Mouse (Mus musculus): ENCODE measurements at regions not wholly inside any gene's neighbourhood (a gene's known extent, or its start where the extent isn't known, plus 50 kb on each side); places are given as distances from the start of the nearest gene placed in this dataset.
"Not testable (repeated sequence)": the region's sequence is repeated elsewhere in the genome, so short reads cannot be mapped to it uniquely, and the experiment has no call there.

DNA sequence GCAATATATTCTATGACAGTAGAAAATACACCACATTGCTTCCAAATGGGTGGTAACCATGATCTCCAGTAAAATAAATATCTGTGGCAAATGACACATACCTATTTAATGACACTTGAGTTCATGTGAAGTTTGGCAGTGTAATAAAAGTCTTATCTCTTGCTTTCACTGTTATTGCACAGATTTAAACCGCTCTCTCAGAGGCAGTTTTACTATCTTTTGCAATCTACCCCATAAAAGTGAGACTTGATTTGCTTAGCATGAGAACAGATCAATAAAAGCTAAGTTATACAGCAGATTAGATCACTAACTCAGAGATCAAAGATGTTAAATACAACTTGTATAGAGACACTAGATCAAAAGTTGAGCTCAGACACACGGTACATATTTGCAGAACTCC is 510.2 kb downstream of the Isl1 start:
- Histone ChIP-seq H3K4me1 (no peaks in the 10 kb centered on the region), H3K4me2 (replicated peaks) (no peak overlapping the region), H3K27ac (replicated peaks) (no peak overlapping the region), H3K36me3 (no peaks in the 10 kb centered on the region), H3K27me3 (no peaks in the 10 kb centered on the region), H3K9me3 (replicated peaks) (no peaks in the 10 kb centered on the region), H3K9ac (no peak overlapping the region), H3K4me3 (replicated peaks) (no peak overlapping the region)
- WGBS: 51% methylated on average over 2 of the region's 2 CpGs
- ATAC-seq (ENCODE audit: insufficient number of reproducible peaks, low FRiP score, low TSS enrichment, low read depth): no peak

GRCm38 (mm10) chr13:115751271-115751670 is 558.2 kb downstream of the Isl1 start:
- 35% methylated on average over 7 of the region's 7 CpGs for WGBS
- Histone ChIP-seq H3K4me3 (replicated peaks) (no peak overlapping the region), H3K4me1 (no peaks in the 10 kb centered on the region), H3K27ac (replicated peaks) (no peak overlapping the region), H3K27me3 (no peaks in the 10 kb centered on the region), H3K4me2 (replicated peaks) (no peak overlapping the region), H3K36me3 (no peaks in the 10 kb centered on the region), H3K9me3 (replicated peaks) (no peaks in the 10 kb centered on the region), H3K9ac (no peak overlapping the region)
- no peak for ATAC-seq (ENCODE audit: insufficient number of reproducible peaks, low FRiP score, low TSS enrichment, low read depth)

DNA sequence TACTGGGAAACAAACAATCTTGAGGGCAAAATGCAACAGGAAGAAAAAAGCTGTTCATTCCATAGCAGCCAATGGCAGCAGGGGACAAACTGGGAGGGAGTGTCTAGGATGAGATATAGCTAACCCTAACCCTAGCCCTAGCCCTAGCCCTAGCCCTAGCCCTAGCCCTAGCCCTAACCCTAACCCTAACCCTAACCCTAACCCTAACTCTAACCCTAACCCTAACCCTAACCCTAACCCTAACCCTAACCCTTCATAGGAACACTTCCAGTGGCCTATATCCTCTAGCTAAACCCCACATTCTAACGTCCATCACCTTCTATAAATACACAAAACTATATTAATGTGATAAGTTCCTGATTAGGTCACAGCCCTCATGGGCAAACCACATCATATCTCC is 567.4 kb downstream of the Isl1 start:
- H3K9ac ChIP-seq; H3K4me3 ChIP-seq (replicated peaks); H3K27ac ChIP-seq (replicated peaks); H3K36me3 ChIP-seq; H3K4me2 ChIP-seq (replicated peaks); ATAC-seq (ENCODE audit: insufficient number of reproducible peaks, low FRiP score, low TSS enrichment, low read depth); H3K9me3 ChIP-seq (replicated peaks); H3K4me1 ChIP-seq; H3K27me3 ChIP-seq: not testable (repeated sequence)
- WGBS: 78% methylated on average over 1 of the region's 1 CpGs

DNA sequence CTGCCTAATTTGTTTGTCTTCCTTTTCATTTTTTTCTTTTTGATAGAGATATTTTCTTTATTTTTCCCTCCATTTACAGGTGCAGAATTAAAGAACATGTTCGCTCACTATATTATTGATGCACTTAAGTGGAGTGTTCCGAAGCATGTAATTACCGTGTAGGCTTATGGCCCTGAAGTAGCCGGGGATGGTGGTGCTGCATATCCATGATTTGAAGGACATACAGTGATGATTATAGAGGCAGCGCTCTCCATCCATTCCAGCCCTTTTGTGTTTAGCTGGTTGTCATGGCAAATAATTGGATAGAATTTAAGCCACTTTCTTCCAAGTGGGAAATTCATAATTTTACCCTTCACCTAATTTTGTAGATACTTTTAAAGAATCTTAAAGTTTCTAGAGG is 581.5 kb downstream of the Isl1 start:
- no peak for ATAC-seq (ENCODE audit: insufficient number of reproducible peaks, low FRiP score, low TSS enrichment, low read depth)
- no peak overlapping the region for H3K9ac ChIP-seq
- H3K9me3 ChIP-seq (replicated peaks): no peaks in the 10 kb centered on the region
- H3K27ac ChIP-seq (replicated peaks): no peak overlapping the region
- no peaks in the 10 kb centered on the region for H3K36me3 ChIP-seq
- H3K4me2 ChIP-seq (replicated peaks): no peak overlapping the region
- H3K4me1 ChIP-seq: no peaks in the 10 kb centered on the region
- H3K27me3 ChIP-seq: no peaks in the 10 kb centered on the region
- 70% methylated on average over 5 of the region's 5 CpGs for WGBS
- no peak overlapping the region for H3K4me3 ChIP-seq (replicated peaks)

DNA sequence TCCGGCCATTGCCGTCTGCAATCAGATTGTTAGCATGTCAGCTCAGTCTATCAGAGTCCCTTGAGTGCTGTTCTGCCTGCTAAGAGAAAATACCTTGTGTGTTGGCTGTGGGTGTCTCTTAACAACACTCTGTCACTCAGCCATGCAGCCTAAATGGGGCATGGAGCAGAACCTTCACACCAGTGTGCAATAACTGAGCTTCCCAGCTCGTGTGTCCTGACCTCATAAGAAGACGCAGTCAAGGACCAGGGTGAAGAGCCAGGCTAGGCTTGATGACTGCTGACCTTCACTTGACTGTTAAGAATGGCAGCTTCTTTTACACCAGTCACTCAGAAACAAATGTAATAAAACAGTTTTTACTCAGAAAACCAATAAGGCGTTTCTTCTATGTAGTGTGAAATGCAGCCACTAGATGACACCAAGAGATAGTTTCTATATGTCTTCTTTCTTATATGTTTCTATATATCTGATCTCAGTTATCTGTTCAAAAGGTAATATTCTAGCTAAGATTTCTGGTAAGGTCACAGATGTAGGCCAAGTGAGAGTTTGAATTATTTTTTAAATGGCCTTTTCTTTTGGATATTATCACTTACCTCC is 584.0 kb downstream of the Isl1 start:
- H3K4me1 ChIP-seq: no peaks in the 10 kb centered on the region
- 58% methylated on average over 5 of the region's 5 CpGs for WGBS
- no peak overlapping the region for H3K4me3 ChIP-seq (replicated peaks)
- no peak overlapping the region for H3K4me2 ChIP-seq (replicated peaks)
- no peak overlapping the region for H3K9ac ChIP-seq
- no peaks in the 10 kb centered on the region for H3K36me3 ChIP-seq
- ATAC-seq (ENCODE audit: insufficient number of reproducible peaks, low FRiP score, low TSS enrichment, low read depth): no peak
- no peaks in the 10 kb centered on the region for H3K27me3 ChIP-seq
- no peak overlapping the region for H3K27ac ChIP-seq (replicated peaks)
- no peaks in the 10 kb centered on the region for H3K9me3 ChIP-seq (replicated peaks)

DNA sequence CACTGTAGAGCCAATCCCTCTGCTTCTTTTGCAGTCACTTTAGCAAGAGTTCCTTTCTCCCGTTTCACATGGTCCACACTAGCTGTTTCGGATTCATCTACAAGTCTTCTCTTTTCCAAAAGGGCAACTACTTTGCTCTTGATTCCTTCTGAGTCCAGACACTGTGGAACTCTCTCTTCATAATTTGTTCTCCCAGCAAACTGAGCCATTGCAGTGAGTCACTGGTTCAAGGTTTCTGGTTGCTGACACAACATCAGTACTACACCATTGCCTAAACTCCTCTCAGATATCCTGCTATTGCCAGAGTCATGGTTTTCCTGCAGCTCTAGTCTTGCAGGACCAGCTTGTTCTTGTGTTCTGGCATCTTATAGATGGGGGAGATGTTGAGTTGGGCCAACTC is 590.2 kb downstream of the Isl1 start:
- Histone ChIP-seq H3K27me3 (no peaks in the 10 kb centered on the region), H3K9ac (no peak overlapping the region), H3K27ac (replicated peaks) (no peak overlapping the region), H3K4me1 (no peaks in the 10 kb centered on the region), H3K36me3 (no peaks in the 10 kb centered on the region), H3K9me3 (replicated peaks) (no peaks in the 10 kb centered on the region), H3K4me2 (replicated peaks) (no peak overlapping the region), H3K4me3 (replicated peaks) (no peak overlapping the region)
- ATAC-seq (ENCODE audit: insufficient number of reproducible peaks, low FRiP score, low TSS enrichment, low read depth): no peak
- 87% methylated on average over 2 of the region's 2 CpGs for WGBS

- WGBS: 44% methylated on average over 5 of the region's 5 CpGs
- no peak for ATAC-seq (ENCODE audit: insufficient number of reproducible peaks, low FRiP score, low TSS enrichment, low read depth)
- Histone ChIP-seq H3K27me3 (no peaks in the 10 kb centered on the region), H3K9ac (no peak overlapping the region), H3K4me2 (replicated peaks) (no peak overlapping the region), H3K36me3 (no peaks in the 10 kb centered on the region), H3K4me1 (no peaks in the 10 kb centered on the region), H3K27ac (replicated peaks) (no peak overlapping the region), H3K9me3 (replicated peaks) (no peaks in the 10 kb centered on the region), H3K4me3 (replicated peaks) (no peak overlapping the region)
Measured at GRCm38 (mm10) chr13:115718859-115719258, 590.6 kb downstream of the Isl1 start.

GRCm38 (mm10) chr13:115696197-115696596 is 594.4 kb upstream of the Itga1 start:
- Histone ChIP-seq H3K4me1 (no peaks in the 10 kb centered on the region), H3K27ac (replicated peaks) (no peak overlapping the region), H3K36me3 (no peaks in the 10 kb centered on the region), H3K9ac (no peak overlapping the region), H3K4me3 (replicated peaks) (no peak overlapping the region), H3K4me2 (replicated peaks) (no peak overlapping the region), H3K27me3 (no peaks in the 10 kb centered on the region), H3K9me3 (replicated peaks) (no peaks in the 10 kb centered on the region)
- 21% methylated on average over 2 of the region's 2 CpGs for WGBS
- no peak for ATAC-seq (ENCODE audit: insufficient number of reproducible peaks, low FRiP score, low TSS enrichment, low read depth)

- Histone ChIP-seq H3K9me3 (replicated peaks) (no peaks in the 10 kb centered on the region), H3K4me1 (no peaks in the 10 kb centered on the region), H3K4me2 (replicated peaks) (no peak overlapping the region), H3K36me3 (no peaks in the 10 kb centered on the region), H3K9ac (no peak overlapping the region), H3K27me3 (no peaks in the 10 kb centered on the region), H3K27ac (replicated peaks) (no peak overlapping the region), H3K4me3 (replicated peaks) (no peak overlapping the region)
- ATAC-seq (ENCODE audit: insufficient number of reproducible peaks, low FRiP score, low TSS enrichment, low read depth): no peak
- 20% methylated on average over 4 of the region's 4 CpGs for WGBS
Measured at GRCm38 (mm10) chr13:115687426-115687825, 585.7 kb upstream of the Itga1 start.

DNA sequence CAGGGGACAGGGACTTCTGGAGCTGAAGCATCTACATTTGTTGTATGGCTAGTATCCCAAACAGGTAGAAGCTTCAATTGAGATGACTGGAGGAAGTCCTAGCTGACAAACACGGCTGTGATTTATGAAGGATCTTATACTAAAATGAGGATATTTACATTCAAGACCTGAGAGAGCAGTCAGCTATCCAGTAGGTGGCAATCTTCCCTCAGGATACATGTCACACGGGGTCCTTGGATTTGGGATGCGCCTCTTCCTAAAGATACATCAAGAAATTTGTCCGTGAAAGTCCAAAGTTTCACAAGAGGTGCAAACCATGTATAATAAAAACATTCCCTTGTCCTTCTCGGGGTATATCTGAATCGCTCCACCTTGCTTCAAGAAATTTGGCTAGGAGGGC is 577.8 kb upstream of the Itga1 start:
- Histone ChIP-seq H3K9me3 (replicated peaks) (no peaks in the 10 kb centered on the region), H3K4me3 (replicated peaks) (no peak overlapping the region), H3K4me1 (no peaks in the 10 kb centered on the region), H3K4me2 (replicated peaks) (no peak overlapping the region), H3K36me3 (no peaks in the 10 kb centered on the region), H3K27ac (replicated peaks) (no peak overlapping the region), H3K9ac (no peak overlapping the region), H3K27me3 (no peaks in the 10 kb centered on the region)
- no peak for ATAC-seq (ENCODE audit: insufficient number of reproducible peaks, low FRiP score, low TSS enrichment, low read depth)
- 31% methylated on average over 6 of the region's 6 CpGs for WGBS

DNA sequence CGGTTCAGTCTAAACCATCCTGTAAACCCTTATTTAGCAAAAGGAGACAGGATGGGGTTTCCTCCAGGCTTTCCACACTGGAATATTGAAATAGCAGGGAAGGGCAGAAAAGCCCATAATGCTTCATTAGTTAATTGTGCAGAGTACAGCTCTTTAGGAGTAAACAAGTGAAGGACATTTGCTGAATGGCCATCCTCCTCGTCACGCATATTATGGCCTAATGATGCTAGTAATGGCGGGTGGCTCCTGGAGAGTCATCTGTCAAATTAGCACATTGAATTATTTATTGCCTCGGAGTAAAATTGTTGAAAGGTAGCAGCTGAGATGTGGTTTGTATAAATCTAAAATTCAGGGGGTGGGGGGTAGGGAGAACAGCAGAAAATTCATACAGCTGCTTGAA is 575.1 kb upstream of the Itga1 start:
- Histone ChIP-seq H3K4me2 (replicated peaks) (no peak overlapping the region), H3K4me3 (replicated peaks) (no peak overlapping the region), H3K9ac (no peak overlapping the region), H3K27me3 (no peaks in the 10 kb centered on the region), H3K36me3 (no peaks in the 10 kb centered on the region), H3K27ac (replicated peaks) (no peak overlapping the region), H3K4me1 (no peaks in the 10 kb centered on the region), H3K9me3 (replicated peaks) (no peaks in the 10 kb centered on the region)
- ATAC-seq (ENCODE audit: insufficient number of reproducible peaks, low FRiP score, low TSS enrichment, low read depth): no peak
- 60% methylated on average over 5 of the region's 5 CpGs for WGBS

DNA sequence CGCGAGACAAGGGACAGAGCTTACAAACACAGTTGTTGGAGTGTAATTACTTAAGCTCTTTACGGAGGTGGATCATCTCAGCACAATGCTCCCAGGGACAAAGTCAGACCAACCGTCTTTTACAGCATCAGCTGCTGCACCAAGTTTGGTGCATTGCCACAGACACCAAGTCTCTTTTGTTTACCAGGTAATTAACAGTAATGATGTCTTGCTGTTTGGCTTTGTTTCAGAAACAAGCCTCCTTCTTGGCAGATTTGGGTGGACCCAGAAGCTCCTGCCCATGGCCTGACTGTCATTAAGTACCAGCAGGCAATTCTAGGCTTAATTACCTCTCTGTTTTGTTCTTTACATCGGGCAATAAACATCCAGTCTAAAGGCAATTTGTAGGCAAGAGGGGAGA is 572.0 kb upstream of the Itga1 start:
- Histone ChIP-seq H3K4me3 (replicated peaks) (no peak overlapping the region), H3K4me2 (replicated peaks) (no peak overlapping the region), H3K27me3 (no peaks in the 10 kb centered on the region), H3K4me1 (no peaks in the 10 kb centered on the region), H3K9ac (no peak overlapping the region), H3K9me3 (replicated peaks) (no peaks in the 10 kb centered on the region), H3K36me3 (no peaks in the 10 kb centered on the region), H3K27ac (replicated peaks) (no peak overlapping the region)
- ATAC-seq (ENCODE audit: insufficient number of reproducible peaks, low FRiP score, low TSS enrichment, low read depth): no peak
- WGBS: 14% methylated on average over 5 of the region's 5 CpGs
